Mouse (Mus musculus) intestine, embryonic 14.5 days (tissue): ENCODE measurements around the gene Tspan10. TPM values are rescaled to one million over a fixed set of nuclear protein-coding genes. Genes with fewer than 3 reads are reported as not detected.
A peak's percentile ranks its signal among the peaks of the same experiment; 100 is the strongest.

Experiments
- ATAC-seq: fragments of 200-750 bp; cut with Nextera tagmentation; replicated peaks from 2 replicates; pipeline ENCODE4 v1.8.0; 2017; ENCODE audit warnings: low read depth, moderate number of reproducible peaks, moderate TSS enrichment, moderate library complexity; ENCODE audit not compliant: low FRiP score, low TSS enrichment
- DNase-seq: peaks from one replicate; pipeline ENCODE4 v3.0.0-alpha.2; 2018; ENCODE audit warnings: low spot score
- H3K27ac ChIP-seq: fragments of 300-500 bp; sonication (generic); 2 replicates; pipeline ENCODE4 v1.5.1; 2014; ENCODE audit warnings: low read depth, mild to moderate bottlenecking, control low read depth
- H3K27me3 ChIP-seq: fragments of 300-500 bp; sonication (generic); replicated peaks from 2 replicates; pipeline ENCODE4 v1.6.1; 2014; ENCODE audit warnings: low read length, control low read depth; ENCODE audit not compliant: control insufficient read depth, insufficient read depth
- H3K36me3 ChIP-seq: fragments of 300-500 bp; sonication (generic); 2 replicates; pipeline ENCODE4 v1.6.1; 2014; ENCODE audit warnings: low read length, control low read depth; ENCODE audit not compliant: control insufficient read depth, insufficient read depth
- H3K4me1 ChIP-seq: fragments of 300-500 bp; sonication (generic); replicated peaks from 2 replicates; pipeline ENCODE4 v1.6.1; 2014; ENCODE audit warnings: low read length, control low read depth, mixed read lengths; ENCODE audit not compliant: control insufficient read depth, insufficient read depth
- H3K4me2 ChIP-seq: fragments of 300-500 bp; sonication (generic); 2 replicates; pipeline ENCODE4 v1.6.1; 2014; ENCODE audit warnings: low read length
- H3K4me3 ChIP-seq: fragments of 300-500 bp; sonication (generic); 2 replicates; pipeline ENCODE4 v1.5.1; 2014; ENCODE audit warnings: low read depth, low read length, control low read depth, mixed read lengths
- H3K9ac ChIP-seq: fragments of 300-500 bp; sonication (generic); 2 replicates; pipeline ENCODE4 v1.6.1; 2014; ENCODE audit warnings: mild to moderate bottlenecking, low read length
- H3K9me3 ChIP-seq: fragments of 300-500 bp; sonication (generic); 2 replicates; pipeline ENCODE4 v1.6.1; 2016; ENCODE audit warnings: low read length, control low read depth; ENCODE audit not compliant: control insufficient read depth
- WGBS: fragments of 180-500 bp; shearing (Covaris S2); extraction: QIAGEN DNeasy Blood & Tissue Kit; methylation state at CpG from one replicate; pipeline ENCODE4 v1.1.7; 2014; 5-methylcytosine and 5-hydroxymethylcytosine counted together
- polyA plus RNA-seq: library from polyadenylated mRNA; unstranded; fragments of >200 nt; fragmentation: Nextera tagmentation; extraction: Ambion mirVana; gene quantifications from 2 replicates; pipeline ENCODE4 v1.2.1, GENCODE M21; 2014

The Tspan10 gene
- polyA plus RNA-seq, 1 experiment from 2014 or later, result not detected

GRCm38 (mm10) chr11:120418592-120418991 is 23.9 kb upstream of the Tspan10 start:
- peaks cover 7% of the 10 kb centered on the region for H3K4me1 ChIP-seq
- WGBS, result 88% methylated on average over 1 of the region's 1 CpGs
- H3K4me2 ChIP-seq, result no peak overlapping the region
- no peak overlapping the region for H3K4me3 ChIP-seq
- no peak overlapping the region for H3K27ac ChIP-seq
- no peak overlapping the region for H3K9ac ChIP-seq
- no peak for ATAC-seq
- H3K9me3 ChIP-seq, result no peaks in the 10 kb centered on the region
- peaks cover 73% of the 10 kb centered on the region for H3K36me3 ChIP-seq
- DNase-seq, result no peak
- no peaks in the 10 kb centered on the region for H3K27me3 ChIP-seq

GRCm38 (mm10) chr11:120422651-120423568 is 19.5 kb upstream of the Tspan10 start:
- Histone ChIP-seq H3K27ac (peak overlapping the region; percentile 22; the same call in 1 of the 2 replicates), H3K9ac (0 out of 2 replicates have a peak overlapping the region, but pooled peaks have one; percentile 10), H3K4me1 (peaks cover 10% of the 10 kb centered on the region), H3K27me3 (no peaks in the 10 kb centered on the region), H3K4me3 (no peak overlapping the region), H3K4me2 (peak overlapping the region; percentile 15; the same call in 1 of the 2 replicates), H3K36me3 (peaks cover 74% of the 10 kb centered on the region), H3K9me3 (no peaks in the 10 kb centered on the region)
- no peak for DNase-seq
- WGBS, result 37% methylated on average over 13 of the region's 13 CpGs
- ATAC-seq, result peak; percentile 68; the same call in 1 of the 2 replicates

- Histone ChIP-seq H3K27ac (no peak overlapping the region), H3K4me2 (no peak overlapping the region), H3K4me1 (peaks cover 10% of the 10 kb centered on the region), H3K9me3 (no peaks in the 10 kb centered on the region), H3K9ac (no peak overlapping the region), H3K36me3 (peaks cover 75% of the 10 kb centered on the region), H3K27me3 (no peaks in the 10 kb centered on the region), H3K4me3 (no peak overlapping the region)
- ATAC-seq (peak; percentile 53; the same call in 1 of the 2 replicates), DNase-seq (peak; percentile 85)
- WGBS, result 60% methylated on average over 9 of the region's 9 CpGs
Observed at GRCm38 (mm10) chr11:120423569-120424295, 18.7 kb upstream of the Tspan10 start.

GRCm38 (mm10) chr11:120426727-120427126 is 15.7 kb upstream of the Tspan10 start:
- no peak for ATAC-seq
- H3K4me1 ChIP-seq, result peaks cover 10% of the 10 kb centered on the region

GRCm38 (mm10) chr11:120437152-120437856 is 5.1 kb upstream of the Tspan10 start, which contains the start of gene Nploc4:
Nploc4 (minus strand) TSS chr11:120437708.
- DNase-seq (peak; percentile 96), ATAC-seq (peak; percentile 88)
- H3K4me1 ChIP-seq, result peaks cover 12% of the 10 kb centered on the region
- WGBS, result under 1% methylated on average over 73 of the region's 77 CpGs
- H3K27me3 ChIP-seq, result no peaks in the 10 kb centered on the region
- H3K4me3 ChIP-seq, result peak within 1 kb of the TSS; percentile 64
- peaks cover 27% of the 10 kb centered on the region for H3K36me3 ChIP-seq
- peak within 1 kb of the TSS; percentile 93 for H3K9ac ChIP-seq
- peak within 1 kb of the TSS; percentile 91 for H3K4me2 ChIP-seq
- H3K27ac ChIP-seq, result peak within 1 kb of the TSS; percentile 24; the same call in 1 of the 2 replicates
- H3K9me3 ChIP-seq, result no peaks in the 10 kb centered on the region

More at GRCm38 (mm10) chr11:120426727-120427126, 15.7 kb upstream of the Tspan10 start:
- H3K9ac ChIP-seq, result no peak overlapping the region
- H3K27ac ChIP-seq, result no peak overlapping the region
- no peak overlapping the region for H3K4me2 ChIP-seq
- peaks cover 73% of the 10 kb centered on the region for H3K36me3 ChIP-seq
- no peak for DNase-seq
- no peaks in the 10 kb centered on the region for H3K27me3 ChIP-seq
- no peak overlapping the region for H3K4me3 ChIP-seq
- H3K9me3 ChIP-seq, result no peaks in the 10 kb centered on the region
- 95% methylated on average over 3 of the region's 3 CpGs for WGBS

- Histone ChIP-seq H3K27me3 (no peaks in the 10 kb centered on the region), H3K4me3 (peak overlapping the region; percentile 64), H3K27ac (0 out of 2 replicates have a peak overlapping the region, but pooled peaks have one; percentile 24), H3K9ac (peak overlapping the region; percentile 93), H3K36me3 (peaks cover 21% of the 10 kb centered on the region), H3K9me3 (no peaks in the 10 kb centered on the region), H3K4me2 (peak overlapping the region; percentile 57), H3K4me1 (peaks cover 12% of the 10 kb centered on the region)
- ATAC-seq (no peak), DNase-seq (no peak)
- 25% methylated on average over 12 of the region's 12 CpGs for WGBS
Observed at GRCm38 (mm10) chr11:120437857-120438385, 4.5 kb upstream of the Tspan10 start.

- H3K9ac ChIP-seq, result no peak overlapping the region
- H3K9me3 ChIP-seq, result no peaks in the 10 kb centered on the region
- H3K4me3 ChIP-seq, result no peak overlapping the region
- no peaks in the 10 kb centered on the region for H3K36me3 ChIP-seq
- DNase-seq, result no peak
- 85% methylated on average over 3 of the region's 3 CpGs for WGBS
- no peaks in the 10 kb centered on the region for H3K4me1 ChIP-seq
- H3K27ac ChIP-seq, result no peak overlapping the region
- H3K4me2 ChIP-seq, result no peak overlapping the region
- ATAC-seq, result no peak
- H3K27me3 ChIP-seq, result no peaks in the 10 kb centered on the region
Observed at GRCm38 (mm10) chr11:120442765-120443280, 379 bp downstream of the Tspan10 start.
